Mouse (Mus musculus) thymus, postnatal 0 days (tissue): ENCODE data around the gene Fam131a. TPM values are rescaled to one million over a fixed set of nuclear protein-coding genes. Genes with fewer than 3 reads are reported as not detected.
"Not testable (repeated sequence)": the region's sequence is repeated elsewhere in the genome, so short reads cannot be mapped to it uniquely, and the experiment has no call there.

Experiments used
- DNase-seq: peaks from one replicate; pipeline ENCODE4 v3.0.0-alpha.2; 2015; ENCODE audit warnings: low spot score
- polyA plus RNA-seq: library from polyadenylated mRNA; unstranded; fragments of >200 nt; fragmentation: Nextera tagmentation; extraction: Ambion mirVana; gene quantifications from 2 replicates; pipeline ENCODE4 v1.2.1, GENCODE M21; 2015

The Fam131a gene
- 2.1 and 2.3 TPM in 2 replicates for polyA plus RNA-seq

DNA sequence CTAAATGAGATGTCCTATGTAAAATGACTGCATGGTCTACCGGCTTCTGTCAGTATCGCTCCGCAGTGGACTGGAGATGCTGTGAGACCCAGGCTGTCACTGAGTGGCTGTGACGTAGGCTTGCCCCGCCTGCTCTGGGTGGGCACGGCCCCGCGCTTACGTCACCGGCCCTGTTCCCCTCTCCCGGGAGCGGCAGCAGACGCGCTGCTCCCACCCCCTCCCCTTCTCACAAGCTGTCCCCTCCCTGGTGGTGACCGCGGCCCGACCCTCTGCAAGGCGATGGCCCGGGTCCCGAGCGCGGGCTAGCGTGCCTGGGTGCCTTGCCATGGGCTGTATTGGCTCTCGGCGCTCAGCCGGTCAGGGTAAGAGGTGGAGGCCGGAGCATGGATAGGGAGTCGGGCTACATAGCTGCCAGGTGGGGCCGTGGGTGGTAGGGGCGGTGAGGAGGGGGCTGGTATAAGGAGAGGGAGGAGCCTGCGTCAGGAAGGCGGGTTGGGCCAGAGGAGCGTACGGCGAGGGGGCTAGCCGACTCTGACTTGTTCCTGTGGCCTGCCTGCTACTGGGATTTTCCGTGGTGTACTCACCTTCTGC lies at the start of gene Fam131a:
Gene Fam131a (plus strand): TSS at position 131 of the 591 bp plus-strand sequence.
- DNase-seq, result peak; percentile 72

DNA sequence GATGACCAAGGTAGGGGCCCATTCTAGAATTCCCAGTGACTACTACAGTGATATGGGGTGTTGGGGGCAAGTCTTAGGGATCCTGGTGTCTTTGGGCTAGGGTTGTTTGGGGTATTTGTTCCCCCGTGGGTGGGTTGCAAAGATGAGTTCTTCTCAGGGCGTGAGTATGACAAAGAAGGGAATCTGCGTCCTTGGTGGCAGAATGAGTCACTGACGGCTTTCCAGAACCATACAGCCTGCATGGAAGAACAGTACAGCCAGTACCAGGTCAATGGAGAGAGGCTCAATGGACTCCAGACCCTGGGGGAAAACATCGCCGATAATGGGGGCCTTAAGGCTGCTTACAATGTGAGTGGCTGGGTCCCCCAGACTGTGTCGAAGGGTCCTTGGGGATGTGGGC lies 49.1 kb upstream of the Fam131a start:
- DNase-seq, result no peak

DNA sequence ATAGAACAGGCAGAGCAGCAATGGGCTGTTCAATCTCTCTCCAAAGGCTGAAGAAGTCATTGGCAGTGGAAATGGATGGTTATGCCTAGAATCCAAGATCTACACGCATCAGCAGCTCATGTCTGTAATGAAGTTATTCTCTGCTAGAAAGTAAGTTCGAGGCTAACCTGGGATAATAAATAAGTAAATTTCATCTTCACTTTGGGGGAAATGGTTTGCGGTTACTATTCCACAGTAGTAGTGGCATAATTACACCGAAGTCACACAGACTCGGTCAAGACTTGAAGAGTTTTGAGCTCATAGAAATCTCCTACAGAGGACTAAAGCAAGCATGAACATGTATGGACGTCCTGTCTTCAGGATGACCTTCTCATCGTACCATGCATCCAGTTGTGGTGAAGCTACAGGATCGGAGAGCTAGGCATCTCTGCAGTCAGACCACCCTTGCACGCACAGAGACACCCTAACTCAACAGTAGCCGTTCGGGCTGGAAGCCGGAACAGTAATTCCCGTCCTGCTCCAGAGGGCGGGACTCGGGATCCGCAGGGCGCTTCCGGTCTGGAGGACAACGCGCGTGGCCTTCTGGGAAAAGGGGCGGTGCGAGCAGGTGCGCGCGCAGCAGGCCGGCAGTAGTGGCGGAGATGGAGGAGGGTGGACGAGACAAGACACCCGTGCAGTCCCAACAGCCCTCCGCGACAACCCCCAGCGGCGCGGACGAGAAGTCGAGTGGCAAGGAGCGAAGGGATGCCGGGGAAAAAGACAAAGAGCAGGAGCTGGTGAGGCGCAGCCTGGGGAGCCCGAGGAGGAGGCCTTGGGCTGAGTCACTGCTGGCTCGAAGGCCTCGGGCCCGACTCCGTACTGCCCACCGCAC lies 41.7 kb upstream of the Fam131a start, which contains the start of gene Psmd2:
Gene Psmd2 (plus strand): TSS at position 577 of the 871 bp plus-strand sequence.
- DNase-seq, result peak; percentile 89

DNA sequence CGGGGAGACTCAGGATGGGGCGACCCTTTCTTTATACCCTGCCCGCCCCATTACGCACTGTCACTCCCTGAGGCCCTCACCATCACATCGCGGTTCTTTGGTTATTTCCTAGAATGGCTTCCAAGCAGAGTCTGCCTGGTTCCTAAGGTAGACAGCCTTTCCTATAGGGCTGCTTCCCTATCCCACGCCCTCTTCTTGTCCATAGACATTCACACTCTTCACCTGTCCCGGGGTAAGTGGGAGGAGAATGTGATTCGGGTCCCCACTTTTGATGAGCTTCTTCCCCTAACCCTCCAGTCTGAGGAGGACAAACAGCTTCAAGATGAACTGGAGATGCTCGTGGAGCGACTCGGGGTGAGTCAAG lies 41.1 kb upstream of the Fam131a start:
- DNase-seq, result peak; percentile 5

DNA sequence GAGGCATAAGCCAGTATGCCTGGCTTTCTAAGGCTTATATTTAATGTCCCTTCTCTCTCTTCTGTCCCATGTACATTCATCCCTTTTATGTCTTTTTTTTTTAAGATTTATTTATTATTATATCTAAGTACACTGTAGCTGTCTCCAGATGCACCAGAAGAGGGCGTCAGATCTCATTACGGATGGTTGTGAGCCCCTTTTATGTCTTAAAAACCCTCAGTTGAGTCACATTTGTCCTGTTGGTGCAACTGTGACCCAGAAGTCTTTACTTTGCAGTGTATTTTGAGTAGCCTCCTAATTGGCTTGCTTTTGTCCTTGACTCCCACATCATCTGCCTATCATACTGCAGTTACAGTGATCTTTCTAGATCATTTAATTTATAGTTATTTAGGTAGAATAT lies 39.7 kb upstream of the Fam131a start:
- no peak for DNase-seq

DNA sequence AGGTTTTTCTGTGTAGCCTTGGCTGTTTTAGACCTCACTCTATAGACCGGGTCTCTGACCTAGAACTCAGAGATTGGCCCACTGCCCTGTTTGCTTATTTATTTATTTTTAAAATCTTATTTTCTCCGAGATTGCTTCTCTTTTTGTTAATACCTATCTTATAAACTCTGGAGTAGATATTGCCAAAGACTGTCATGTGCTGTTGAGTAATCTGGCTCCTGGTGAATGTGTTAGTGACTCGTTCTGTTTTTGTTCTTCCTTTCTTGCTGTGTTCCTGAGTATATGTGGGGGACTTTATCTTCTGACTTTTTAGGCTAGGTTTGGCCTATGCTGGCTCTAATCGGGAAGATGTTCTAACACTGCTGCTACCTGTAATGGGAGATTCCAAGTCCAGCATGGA lies 35.4 kb upstream of the Fam131a start:
- DNase-seq, result no peak

DNA sequence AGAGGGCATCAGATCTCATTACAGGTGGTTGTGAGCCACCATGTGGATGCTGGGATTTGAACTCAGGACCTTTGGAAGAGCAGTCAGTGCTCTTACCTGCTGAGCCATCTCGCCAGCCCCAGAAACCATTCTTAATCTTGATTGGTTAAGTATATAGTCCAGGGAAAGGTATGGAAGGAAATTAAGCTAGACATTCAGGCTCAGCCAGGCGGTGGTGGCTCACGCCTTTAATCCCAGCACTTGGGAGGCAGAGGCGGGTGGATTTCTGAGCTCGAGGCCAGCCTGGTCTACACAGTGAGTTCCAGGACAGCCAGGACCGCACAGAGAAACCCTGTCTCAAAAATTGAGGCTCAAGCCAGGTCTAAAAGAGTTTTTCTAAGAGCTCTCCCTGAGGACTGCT lies 25.0 kb upstream of the Fam131a start, which contains the start of gene Eif4g1:
Gene Eif4g1 (plus strand): TSS at position 301 of the 400 bp plus-strand sequence.
- DNase-seq, result not testable (repeated sequence)

DNA sequence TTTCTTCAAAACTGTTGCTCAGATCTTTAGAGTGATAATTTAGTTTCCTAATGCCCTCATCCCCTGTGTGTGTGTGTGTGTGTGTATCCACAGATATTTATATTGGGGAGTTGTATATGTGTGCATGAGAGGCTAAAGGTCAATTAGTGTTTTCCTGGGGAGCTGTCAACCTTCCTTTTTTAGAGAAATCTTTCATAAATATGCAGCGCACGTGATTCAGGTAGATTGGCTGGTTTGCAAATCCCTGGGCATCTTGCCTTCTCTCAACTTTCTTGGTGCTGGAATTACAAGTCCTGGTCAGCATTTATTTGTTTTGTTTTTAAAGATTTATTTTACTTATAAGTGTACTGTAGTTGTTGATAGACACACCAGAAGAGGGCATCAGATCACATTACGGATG lies 22.8 kb upstream of the Fam131a start:
- DNase-seq, result no peak

DNA sequence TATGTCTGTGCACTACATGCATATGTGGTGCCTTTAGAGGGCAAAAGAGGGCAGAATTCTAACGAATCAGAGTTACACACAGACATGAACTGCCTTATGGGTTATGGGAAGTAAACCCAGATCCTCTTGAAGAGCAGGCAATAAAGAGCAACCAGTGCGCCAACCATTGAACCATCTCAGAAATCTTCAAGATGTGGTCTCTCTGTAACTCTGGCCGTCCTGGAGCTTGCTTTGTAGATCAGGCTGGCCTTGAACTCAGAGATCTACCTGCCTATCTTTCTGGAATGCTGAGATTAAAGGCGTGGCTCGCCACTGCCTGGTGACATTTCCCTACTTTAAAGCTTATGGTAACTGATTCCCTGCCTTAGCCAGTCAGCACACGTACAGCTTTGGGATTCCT lies 21.2 kb upstream of the Fam131a start:
- peak; percentile 21 for DNase-seq

DNA sequence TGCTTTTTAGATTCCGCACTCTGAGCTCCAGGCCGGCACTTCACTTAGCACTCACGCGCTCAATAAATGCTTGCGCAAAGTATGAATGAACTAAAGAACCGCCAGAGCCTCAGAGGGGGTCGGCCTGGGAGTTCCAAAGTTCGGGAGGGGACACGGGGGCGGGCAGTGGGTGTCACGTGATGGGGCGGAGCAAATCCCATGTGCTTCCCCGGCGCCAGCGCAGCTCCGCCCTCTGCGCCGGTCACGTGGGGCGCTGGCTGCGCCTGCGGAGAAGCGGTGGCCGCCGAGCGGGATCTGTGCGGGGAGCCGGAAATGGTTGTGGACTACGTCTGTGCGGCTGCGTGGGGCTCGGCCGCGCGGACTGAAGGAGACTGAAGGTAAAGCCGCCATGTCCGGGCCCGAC lies 20.5 kb upstream of the Fam131a start:
- peak; percentile 93 for DNase-seq

DNA sequence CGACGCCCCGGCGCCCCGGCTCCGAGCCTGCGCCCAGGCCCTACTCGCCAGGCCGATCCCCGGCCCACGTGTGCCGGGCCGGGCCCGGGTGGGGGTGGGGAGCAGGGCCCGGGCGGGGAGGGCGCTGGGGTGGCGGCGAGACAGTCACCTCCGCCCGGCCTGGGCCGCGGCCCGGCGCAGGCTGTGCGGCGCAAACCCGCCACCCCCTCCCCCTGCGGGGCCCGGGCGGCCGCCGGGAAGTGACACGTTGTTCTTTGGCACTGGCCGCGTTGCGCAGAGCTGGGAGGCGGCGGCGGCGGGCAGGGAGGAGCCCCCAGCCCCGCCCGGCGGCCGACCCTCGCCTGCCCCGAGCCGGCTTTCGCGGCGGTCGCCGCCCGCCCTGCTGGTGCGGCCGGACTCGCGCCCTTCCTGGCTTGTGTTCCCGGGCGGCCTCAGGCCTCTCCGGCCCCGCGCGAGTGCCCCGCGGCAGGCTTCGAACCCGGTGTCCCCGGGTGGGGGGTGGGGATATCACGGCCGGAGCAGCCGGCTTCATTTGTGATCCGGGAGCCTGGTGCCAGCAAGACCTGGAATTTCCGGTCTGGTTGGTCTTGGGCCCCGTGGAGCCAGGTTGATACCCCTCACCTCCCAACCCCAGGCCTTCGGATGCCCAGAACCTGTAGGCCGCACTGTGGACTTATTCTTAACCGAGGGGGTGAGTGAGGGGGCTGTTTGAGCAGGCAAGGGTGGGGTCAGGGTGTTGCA lies 19.9 kb upstream of the Fam131a start:
- DNase-seq, result peak; percentile 10

DNA sequence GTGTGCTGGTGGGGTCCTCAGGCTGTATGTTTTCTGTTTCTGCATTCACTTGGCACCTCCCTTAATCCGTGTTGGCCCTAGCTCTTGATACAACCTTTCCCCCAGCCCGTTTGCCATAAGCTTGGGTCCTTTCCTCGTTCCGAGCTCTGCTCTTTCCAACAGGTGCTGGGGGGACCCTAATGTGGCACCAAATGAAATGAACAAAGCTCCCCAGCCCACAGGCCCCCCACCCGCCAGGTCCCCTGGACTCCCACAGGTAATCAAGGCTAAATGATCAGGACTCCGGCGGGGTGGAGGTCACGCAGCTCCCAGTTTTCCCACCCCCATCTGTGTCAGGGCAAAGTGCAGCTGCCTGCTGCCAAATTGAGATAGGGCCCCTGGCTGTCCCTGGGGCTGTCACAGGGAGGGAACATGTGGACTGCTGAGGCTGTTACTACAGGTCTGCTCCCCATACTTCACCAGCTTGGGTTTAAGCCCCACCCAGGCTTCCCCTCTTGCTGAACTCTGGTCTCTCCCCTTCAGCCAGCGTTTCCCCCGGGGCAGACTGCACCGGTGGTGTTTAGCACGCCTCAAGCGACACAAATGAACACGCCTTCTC lies 19.2 kb upstream of the Fam131a start:
- peak; percentile 39 for DNase-seq

DNA sequence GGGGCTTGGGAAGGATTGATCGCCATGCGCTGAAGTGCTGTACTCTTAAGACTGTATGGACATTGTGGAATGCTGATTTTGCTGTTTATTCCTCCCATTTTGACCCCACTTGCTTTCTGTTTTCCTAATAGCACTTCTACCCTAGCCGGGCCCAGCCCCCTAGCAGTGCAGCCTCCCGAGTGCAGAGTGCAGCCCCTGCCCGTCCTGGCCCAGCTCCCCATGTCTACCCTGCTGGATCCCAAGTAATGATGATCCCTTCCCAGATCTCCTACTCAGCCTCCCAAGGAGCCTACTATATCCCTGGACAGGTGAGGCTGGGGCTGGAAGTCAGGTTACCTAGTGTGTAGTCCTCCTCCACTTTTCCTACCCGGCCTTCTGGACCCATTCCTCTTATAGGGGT lies 17.8 kb upstream of the Fam131a start:
- no peak for DNase-seq

DNA sequence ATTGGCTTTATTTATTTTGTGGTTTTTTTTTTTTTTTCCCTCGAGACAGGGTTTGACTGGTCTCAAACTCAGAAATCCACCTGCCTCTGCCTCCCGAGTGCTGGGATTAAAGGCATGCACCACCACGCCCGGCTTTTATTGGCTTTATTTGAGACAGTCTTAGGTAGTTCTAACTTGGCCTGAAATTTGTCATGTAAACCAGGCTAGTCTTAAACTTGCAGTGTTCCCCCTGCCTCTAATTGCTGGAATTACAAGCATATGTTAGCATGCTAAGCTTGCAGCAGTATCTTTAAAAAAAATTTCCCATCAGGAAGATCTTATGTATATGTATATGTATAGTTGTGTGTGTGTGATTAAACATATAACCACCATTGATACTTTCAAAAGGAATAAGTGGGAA lies 16.3 kb upstream of the Fam131a start:
- DNase-seq, result no peak

DNA sequence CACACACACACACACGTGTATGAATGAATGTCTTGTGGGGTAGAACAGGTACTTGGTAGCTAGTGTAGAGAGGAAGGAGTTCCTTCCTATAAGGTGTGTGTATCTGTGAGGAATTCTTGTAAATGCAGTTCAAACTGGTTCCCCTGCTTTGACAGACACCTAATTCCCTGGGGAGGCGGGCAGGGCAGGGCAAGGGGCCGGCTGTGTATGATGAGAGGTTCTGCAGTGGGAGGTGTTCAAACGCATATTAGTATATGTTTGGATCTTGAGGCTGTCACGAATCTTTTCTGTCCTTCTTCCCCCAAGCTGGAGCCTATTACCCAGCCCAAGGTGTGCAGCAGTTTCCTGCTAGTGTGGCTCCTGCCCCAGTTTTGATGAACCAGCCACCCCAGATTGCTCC lies 15.7 kb upstream of the Fam131a start:
- DNase-seq, result no peak

DNA sequence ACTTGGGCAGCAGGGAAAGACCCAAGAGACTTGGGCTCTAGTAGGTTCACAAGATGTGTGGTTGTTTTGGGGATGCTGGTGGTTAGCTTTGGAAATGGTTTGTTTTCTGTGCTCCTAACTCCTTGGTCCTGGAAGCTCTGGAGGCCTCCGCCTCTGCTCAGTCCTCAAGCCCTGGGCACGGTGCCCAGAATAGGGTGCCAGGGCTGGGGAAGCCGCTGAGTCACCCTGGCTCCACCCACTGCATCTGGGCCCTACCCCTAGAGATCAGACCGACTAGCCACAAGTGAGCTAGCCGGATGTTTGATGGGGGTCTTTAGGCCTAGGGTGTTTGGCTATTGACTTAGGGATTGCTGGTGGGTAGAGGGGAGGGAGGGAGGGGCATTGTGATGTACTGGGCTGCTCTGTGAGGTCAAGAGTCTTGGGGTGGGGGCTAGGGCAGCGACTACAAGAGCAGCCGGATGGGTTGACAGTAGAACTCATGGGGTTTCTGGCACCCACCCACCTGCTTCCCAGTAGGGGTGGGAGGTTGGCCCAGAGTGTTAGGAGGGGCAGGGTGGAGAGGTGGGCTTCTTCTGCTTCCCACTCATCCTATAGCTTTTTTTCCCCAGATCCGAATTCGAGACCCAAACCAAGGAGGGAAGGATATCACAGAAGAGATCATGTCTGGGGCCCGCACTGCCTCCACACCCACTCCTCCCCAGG lies 14.9 kb upstream of the Fam131a start:
- DNase-seq, result no peak

DNA sequence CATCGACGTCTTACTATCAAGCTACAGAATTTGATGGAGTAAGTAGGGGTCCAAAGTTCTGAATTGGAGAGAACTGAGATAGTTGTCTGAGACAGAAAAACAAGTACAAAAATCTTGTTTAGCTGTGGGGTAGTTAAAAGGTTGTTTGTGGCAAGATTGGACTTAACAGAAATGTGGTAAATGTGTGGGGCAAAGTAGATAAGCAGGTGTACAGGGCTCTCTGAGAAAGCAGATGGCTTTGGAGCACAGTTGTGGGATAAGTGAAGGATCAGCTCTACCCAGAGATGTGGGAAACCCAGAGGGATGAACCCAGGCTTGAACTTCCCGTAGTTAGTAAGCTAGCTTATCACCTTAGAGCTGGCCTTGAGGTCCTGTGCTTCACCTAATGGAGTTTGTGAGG lies 2.3 kb upstream of the Fam131a start:
- DNase-seq, result no peak

DNA sequence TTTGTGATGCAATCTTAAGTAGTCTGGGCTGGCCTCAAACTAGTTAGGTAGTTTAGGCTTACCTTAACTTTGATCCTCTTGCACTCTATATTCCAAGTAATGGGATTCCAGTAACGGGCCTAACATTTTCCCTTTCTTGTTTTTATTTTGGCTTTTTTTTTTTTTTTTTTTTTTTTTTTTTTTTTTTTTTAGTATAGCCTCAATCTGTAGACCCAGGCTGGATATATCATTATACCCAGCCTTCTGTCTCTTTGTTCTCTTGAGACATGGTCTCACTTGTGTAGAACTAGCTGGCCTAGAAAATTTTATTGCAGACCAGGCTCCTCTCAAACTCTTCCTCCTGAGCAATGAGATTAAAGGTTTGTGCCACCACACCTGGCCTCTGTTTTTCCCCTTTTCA lies 1.4 kb upstream of the Fam131a start:
- no peak for DNase-seq

DNA sequence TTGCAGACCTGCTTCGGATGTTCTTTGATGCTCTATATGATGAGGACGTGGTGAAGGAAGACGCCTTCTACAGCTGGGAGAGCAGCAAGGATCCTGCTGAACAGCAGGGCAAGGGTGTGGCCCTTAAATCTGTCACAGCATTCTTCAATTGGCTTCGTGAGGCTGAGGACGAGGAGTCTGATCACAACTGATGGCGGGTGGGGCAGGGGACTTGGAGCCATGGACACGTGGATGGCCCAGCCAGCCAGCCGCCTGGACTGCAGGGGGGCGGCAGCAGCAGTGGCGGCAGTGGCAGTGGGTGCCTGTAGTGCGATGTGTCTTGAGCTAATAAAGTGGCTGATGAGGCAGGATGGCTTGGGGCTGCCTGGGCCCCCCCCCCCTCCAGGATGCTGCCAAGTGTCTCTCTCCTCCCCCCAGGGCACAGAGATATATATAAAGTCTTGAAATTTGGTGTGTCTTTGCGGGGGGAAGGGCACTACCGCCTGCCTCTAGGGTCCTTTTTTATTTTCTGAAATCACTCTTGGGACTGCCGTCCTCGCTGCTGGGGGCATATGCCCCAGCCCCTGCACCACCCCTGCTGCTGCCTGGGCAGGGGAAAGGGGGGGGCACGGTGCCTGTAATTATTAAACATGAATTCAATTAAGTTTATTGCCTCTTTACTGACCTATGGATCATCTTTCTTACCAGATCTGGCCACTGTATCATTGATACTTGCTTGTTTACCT lies 638 bp upstream of the Fam131a start:
- DNase-seq, result no peak

DNA sequence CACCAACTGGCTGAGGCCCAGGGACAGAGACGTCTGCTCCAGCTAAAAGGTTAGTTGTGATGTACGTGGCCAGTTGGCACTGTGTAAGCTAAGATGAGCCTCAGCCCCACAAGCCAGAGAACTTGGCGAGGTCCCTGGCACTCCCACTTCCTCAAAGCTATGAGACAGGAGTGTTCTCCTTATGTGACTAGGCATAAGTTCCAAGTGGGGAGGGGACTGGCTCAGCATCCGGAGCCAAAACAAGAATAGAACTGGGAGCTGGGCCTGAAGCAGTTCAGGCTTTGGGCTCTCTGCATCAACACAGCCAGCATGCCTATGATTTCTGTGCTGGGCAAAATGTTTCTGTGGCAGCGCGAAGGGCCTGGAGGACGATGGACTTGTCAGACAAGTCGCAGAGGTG lies 1.7 kb downstream of the Fam131a start:
- DNase-seq, result no peak
